Mouse (Mus musculus): ENCODE results near the gene Gclc.

Gclc gene

GRCm38 (mm10) chr9:77838586-77838985 lies 84.3 kb downstream of the Gclc start:
- intact Hi-C loops (cut with DNase I) = loop anchor here (5.0 kb wide), 1 partner anchor 69 kb away; no protein-coding TSS in a partner anchor

Data from adrenal gland (tissue).